Mouse (Mus musculus) small intestine, adult 2 months (tissue): ENCODE data around the gene Ilkap.

Experiments
- CTCF ChIP-seq: fragments of 200-500 bp; IDR thresholded peaks from 2 replicates; pipeline ENCODE4 v1.5.1; 2012; ENCODE audit warnings: low read depth, mild to moderate bottlenecking, control low read depth, inconsistent platforms, low read length, moderate library complexity, mixed read lengths; ENCODE audit not compliant: insufficient replicate concordance, insufficient read length; ENCODE audit errors: extremely low read depth
- POLR2A ChIP-seq: fragments of 200-500 bp; IDR thresholded peaks from 2 replicates; pipeline ENCODE4 v1.6.1; 2012; ENCODE audit warnings: low read depth, mild to moderate bottlenecking, control low read depth, inconsistent platforms, low read length, moderate library complexity

GRCm38 (mm10) chr1:91436380-91437082, 37.9 kb upstream of the Ilkap start:
- no peak for TF ChIP-seq CTCF
- TF ChIP-seq POLR2A, result no peak; the same call in 1 of the 2 replicates
